Mouse (Mus musculus): Measurements from ENCODE around the gene Otulinl.

The Otulinl gene

DNA sequence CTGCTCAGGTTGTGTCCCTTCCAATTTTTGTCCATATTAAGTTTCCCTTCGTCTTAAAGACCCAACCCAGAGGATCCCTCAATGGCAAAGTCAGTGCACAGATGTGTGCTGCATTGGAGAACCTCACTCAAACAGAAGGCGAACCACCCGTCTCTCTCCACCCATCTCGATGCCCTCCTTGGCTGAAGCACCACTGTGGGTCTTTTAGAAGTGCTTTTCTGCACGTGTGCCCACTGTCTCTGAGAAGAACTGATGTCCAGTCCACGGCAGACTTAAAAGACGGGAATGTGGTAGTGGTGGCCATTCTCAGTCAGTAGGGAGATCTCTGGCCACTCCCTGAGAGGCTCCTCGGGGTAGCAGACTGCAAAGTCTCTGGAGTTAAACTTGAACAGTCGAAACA is 24.8 kb downstream of the Otulinl start:
- no peak for DNase-seq (ENCODE audit: low read depth, low spot score)

DNA sequence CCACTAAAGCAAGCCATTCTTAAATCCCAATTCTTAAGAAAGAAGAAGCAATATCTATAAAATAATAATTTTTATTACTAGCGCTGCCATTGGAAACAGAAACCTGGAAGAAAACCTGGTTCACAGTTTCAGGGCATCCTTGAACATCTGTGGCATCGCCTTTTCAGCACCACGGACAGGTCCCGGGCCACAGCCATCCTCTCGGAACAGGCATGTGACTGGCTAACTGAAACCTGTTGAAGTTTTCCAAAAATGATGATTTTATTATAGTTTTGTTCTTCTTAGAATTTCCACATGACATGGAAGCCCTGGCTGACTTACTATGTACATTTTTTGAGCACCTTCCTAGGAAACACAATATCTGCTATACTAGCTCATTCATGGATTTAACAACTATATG is 26.4 kb downstream of the Otulinl start:
- peak; percentile 43 for DNase-seq (ENCODE audit: low read depth, low spot score)

DNA sequence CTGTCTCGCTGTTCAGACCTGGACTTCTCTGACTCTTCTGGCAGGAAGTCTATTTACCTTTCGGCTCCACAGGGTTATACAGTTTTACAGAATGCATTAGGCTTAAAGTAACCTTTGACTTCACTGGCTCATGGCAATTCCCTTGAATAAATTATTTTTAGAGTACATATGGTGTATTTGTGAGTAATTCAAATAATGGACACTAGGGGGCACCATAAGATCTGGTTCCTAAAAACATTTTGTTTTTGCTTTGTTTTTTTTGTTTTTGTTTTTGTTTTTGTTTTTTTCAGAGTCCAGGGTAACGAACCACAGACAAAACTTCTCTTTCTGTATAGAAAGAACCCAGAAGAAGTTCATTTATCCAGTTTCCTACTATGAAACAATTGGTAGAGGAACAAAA is 33.7 kb downstream of the Otulinl start:
- DNase-seq (ENCODE audit: low read depth, low spot score), result peak; percentile 42

DNA sequence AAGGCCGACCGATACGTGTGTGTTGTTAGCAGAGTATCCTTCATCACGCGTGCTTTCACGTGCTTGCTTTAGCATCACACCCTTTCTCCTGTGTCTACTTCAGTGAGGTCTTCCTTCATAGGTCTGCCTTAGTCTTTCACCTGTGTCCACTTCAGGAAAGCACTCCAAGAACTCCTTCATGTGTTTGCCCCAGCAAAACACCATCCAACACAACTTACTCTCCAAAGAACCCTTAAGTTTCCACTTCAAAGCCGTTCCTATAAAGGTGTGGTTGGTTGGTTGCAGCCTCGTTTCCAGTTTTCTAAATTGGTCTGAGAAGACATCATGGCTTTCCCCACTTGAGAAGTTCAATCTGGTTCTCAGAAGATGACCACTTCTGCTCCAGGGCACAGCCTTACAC is 34.7 kb downstream of the Otulinl start:
- DNase-seq (ENCODE audit: low read depth, low spot score), result no peak

DNA sequence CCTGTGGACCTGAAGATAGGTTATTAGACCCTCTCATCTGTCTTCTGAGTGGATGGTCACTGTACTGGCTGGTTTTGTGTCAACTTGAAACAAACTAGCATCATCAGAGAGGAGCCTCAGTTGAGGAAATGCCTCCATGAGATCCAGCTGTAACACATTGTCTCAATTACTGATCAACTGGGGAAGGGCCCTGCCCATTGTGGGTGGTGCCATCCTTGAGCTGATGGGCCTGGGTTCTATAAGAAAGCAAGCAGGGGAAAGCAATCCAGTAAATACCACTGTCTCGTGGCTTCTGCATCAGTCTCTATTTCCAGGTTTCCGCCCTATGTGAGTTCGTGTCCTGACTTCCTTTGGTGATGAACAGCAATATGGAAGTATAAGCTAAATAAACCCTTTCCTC is 36.1 kb downstream of the Otulinl start:
- no peak for DNase-seq (ENCODE audit: low read depth, low spot score)

DNA sequence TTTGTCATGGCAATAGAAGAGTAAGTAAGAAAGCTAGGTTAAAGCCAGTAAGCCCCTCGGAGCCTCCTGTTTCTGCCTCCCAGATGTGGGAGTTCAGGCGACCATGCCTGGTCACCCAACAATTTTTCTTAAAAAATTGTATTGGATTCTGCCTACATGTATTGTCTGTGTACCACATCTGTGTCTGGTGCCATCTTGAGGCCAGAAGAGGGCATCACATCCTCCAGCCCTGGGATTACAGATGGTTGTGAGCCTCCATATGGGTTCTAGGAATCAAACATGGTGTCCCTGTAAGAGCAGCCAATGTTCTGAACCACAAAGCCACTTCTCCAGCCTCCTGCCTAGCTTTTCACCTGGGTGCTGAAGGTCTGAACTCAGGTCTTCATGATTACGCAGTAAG is 38.5 kb downstream of the Otulinl start:
- DNase-seq (ENCODE audit: low read depth, low spot score), result peak; percentile 59

DNA sequence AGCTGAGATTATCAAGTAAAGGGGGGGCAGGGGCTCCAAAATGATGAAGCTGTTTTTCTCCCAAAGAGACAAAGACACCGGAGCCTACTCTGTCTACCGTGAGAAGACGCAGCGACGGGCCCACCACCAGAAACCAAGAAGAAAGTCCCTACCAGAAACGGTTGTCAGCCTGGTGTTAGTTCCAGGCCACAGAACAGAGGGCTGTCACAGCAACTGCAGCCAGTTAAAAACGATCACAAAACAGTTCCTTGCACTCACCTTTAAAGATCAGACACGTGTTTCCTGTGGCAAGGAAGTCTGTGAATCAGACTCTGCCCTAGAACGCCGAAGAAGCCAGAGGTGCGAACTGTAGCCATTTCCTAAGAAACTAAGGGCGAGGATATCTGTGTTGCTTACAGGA is 40.2 kb downstream of the Otulinl start:
- no peak for DNase-seq (ENCODE audit: low read depth, low spot score)

DNA sequence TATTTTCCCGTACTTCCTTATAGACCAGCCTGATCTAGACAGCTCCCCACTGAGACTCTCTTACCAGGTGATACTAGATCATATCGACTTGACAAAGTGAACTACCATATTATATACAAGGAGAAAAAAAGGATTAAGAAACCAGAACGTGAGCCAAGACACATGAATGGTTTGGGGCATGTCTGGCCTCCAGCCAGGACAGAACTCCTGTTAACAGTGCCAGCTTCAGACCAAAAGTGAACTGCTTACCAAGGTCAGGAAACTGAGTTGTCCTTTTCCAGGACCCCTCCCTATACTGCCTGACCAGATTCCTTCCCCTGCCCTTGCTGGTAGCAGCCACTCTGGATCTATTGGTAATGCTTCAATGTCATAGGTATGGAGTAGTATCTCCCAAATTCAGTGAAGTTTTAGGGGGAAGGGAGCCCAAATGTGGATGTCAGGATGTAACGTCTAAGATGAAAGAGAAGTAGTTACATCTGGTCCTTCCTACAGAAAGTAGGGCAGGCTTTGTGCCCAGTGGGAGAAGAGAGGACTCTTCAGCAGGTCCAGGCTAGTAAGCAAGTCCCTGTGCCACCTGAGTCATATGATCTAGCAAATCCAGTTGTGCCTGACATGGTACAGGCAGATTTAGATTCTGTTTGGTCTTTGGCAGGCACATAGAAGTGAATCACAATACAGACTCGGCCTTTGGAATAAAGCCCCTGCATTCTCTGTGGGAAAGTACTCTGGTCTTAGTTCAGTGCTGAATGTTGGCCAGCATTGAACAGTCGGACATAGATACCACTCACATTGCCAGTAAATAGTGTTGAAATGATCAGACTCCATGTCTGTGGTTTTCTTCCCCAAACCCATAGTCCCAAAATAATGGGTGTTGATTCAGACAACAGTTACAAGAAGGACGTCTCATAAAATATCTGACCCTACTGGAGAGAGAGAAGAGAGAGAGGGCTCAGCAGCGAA is 47.2 kb downstream of the Otulinl start:
- DNase-seq (ENCODE audit: low read depth, low spot score), result no peak

DNA sequence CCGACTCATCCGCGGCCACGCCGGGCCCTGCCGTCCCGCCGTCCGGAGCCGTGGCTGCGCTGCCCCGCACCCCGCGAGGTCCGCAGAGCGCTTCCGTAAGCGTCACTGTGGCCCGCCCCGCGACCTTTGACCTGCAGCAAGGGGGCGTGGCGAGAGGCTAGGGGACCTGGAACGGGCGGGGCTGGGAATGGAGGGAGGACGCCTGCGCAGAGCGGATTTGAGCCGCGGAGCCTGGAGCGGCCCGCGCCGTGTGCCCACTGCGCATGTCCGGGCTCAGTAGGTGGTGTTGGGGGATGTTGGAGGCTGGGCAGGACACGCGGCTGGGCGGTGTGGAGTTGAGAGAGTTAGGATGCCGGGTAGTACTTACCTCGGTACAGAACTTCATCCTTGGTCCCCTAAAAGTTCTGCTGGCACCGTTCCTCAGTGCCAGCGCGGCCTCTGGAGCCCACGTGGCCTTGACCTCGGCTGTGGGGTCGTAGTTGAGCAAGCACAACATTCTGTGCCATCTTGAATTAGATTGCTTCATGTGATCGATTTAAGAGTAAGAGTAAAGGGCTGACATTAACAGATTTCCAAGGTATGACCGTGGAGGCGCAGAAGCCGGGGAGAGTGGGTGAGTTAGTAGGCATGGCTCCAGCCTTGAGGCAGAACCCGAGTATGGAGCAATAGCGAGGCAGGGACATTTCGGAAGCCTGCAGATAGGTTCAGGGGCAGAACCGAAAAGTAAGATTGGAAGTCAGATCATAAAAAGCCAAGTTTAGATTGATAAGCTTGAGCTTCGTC is 50.6 kb downstream of the Otulinl start, which contains the start of gene Otulin:
Otulin (minus strand) TSS at position 93 of the 783 bp plus-strand sequence.
- DNase-seq (ENCODE audit: low read depth, low spot score), result peak; percentile 95

DNA sequence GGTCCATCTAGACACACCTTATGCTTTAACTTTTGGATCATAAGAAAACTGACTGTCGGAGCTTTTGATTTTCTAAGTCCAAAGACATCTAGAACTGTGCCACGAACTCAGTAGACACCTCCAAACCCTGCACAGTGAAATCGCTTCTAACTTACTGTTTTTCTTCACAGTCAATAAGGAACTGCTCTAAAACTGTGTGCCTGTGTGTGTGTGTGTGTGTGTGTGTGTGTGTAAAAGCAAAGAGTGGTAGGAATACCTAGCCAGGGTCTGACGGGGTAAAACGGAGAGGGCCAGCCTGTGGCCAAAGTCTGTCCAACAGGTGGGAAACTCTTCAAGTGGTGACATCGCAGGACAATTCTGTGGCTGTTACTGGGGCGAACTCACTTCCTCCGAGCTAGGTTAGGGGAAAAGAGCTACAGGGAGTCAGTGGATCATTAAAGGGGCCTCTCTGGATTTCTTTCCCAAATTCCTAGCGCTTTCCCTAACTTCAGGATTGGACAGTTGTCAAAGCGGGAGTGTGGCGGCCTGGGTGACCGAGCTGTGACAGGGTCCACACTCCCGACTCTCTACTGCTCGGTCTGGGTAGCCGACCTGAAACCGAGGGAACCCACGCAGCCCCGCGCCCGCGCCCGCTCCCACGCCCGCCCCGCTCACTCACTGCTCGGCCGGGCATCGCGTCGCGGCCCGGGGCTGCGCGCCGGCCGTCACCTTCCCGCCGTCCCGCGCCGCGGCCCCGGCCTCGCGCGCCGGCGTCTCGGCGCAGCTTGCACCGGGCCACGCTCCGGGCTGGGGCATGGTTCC is 51.4 kb downstream of the Otulinl start:
- DNase-seq (ENCODE audit: low read depth, low spot score), result peak; percentile 40

DNA sequence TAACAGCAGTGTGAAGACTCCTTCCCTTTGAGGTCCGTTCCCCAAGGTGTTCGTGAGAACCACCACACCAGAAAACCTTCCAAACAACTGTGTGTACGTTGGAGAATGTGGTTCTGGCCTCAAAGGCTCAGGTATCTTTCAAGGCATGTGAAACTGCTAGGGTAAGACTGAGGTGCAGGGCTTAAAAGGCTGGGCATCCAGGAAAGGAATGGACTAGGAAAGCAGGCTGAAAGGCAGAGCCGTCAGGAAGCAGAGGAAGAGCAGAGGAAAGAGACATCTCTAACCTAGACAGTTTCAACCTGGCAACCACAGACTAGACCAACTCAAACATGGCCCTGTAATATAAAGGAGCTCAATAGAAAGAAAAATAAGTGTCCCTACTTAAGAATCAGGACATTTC is 52.3 kb downstream of the Otulinl start:
- no peak for DNase-seq (ENCODE audit: low read depth, low spot score)

DNA sequence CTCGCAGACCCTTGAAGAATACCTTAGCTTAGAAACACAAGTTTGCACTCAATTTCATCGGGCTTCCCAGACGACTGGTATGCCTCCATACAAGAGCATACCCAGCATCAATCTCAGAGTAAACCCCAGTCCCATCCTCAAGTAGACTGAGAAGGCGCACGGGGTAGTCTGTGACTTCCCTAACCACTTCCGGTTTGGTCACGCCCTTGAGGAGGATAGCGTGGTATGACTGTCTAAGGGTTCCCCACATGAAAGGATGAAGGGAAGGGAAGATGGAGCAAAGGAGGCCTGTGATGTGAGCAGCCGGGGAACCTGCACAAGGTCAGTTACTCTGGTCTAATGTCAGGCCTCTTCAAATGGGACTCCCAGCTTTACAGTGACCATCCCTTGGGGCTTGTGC is 53.6 kb downstream of the Otulinl start:
- no peak for DNase-seq (ENCODE audit: low read depth, low spot score)

DNA sequence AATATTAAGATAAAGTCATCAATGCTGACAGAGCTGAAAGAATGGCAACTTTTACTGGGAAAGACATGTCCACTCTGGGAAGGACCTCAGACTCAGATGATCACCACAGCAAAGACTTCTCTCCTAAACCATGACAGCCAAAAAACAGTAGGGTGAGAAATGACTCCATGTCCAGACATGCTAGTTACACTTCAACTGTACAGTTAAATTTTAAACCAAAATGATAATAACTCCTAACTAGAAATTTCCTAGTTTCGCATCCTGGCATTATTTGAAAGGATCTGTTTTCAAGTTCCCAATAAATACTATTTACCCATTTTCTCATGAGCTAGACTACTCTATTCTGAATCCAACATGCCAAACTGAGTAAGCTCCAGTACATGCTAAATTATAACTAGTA is 55.1 kb downstream of the Otulinl start:
- no peak for DNase-seq (ENCODE audit: low read depth, low spot score)

DNA sequence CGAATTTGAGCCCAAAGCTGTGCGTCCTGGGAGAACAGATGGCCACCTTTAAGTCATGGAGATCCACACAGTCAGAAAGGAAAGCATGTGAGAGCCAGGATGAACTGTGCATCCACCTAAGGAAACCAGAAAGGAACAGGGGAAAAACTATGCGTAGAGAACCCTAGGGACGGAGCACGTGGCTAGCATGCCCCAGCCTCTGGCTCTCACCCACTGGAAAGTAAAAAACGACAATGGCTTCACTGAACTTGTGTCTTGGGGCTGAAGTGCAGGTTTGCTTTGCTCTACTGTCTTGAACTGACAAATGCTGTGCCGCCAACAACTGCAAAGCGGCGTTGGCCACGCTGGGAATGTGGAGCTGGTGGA is 55.5 kb downstream of the Otulinl start:
- DNase-seq (ENCODE audit: low read depth, low spot score), result no peak

DNA sequence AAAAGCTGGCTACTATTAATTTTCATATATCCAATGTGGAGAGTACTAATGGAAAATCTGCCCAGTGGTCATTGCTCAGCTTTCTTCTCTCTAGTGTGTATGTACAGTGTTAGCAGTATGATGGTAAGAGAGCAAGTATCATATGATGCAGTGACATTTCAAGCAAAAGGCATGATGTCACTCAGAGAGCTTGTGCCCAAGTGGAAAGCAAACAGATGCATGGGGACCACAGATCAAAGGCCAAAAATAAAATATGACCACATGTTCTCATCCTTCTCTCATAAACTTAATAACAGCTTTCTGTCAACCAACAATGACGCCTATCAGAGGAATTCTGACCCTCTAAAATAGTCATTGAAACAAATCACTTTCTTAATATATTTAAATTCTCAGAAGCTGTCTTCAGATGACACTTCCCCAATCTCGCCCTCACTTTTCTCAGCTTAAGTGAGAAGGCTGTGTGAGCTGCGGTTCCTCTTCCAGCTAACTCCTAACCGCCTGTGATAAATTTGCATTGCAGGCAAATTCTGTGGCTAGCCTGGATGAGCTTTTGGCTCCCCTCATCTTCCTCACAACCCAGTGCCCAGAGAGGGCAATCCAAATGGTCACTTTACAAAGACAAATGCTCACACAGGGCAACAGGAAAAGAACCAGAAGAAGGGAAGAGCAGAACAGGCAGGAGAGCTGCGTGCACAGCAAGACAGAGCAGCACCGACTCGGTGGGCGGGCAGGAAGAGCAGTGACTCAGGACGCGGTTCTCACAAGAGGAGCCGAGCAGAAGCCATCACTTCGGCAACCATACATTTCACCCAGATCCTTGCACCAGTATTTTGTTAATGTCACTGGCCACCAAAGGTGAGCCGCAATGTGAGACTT is 56.1 kb downstream of the Otulinl start:
- DNase-seq (ENCODE audit: low read depth, low spot score), result no peak

DNA sequence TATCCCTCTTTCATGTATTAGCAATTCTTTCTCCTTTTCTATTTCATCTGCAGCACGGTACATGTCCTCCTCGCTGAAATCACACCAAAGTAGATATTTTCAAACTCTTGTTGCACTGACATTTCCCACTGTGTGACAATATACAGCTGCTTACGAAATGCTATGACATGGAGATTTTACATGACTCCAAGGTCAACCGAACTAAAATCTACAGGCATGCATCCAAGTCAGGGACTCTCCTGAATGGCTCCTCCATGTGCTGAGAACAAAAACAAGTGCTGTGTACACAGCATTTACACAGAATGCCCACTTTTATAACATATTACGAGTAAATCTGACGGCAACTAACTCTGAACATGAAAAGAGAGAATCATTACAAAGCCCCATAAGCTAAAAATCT is 58.1 kb downstream of the Otulinl start:
- DNase-seq (ENCODE audit: low read depth, low spot score), result no peak

DNA sequence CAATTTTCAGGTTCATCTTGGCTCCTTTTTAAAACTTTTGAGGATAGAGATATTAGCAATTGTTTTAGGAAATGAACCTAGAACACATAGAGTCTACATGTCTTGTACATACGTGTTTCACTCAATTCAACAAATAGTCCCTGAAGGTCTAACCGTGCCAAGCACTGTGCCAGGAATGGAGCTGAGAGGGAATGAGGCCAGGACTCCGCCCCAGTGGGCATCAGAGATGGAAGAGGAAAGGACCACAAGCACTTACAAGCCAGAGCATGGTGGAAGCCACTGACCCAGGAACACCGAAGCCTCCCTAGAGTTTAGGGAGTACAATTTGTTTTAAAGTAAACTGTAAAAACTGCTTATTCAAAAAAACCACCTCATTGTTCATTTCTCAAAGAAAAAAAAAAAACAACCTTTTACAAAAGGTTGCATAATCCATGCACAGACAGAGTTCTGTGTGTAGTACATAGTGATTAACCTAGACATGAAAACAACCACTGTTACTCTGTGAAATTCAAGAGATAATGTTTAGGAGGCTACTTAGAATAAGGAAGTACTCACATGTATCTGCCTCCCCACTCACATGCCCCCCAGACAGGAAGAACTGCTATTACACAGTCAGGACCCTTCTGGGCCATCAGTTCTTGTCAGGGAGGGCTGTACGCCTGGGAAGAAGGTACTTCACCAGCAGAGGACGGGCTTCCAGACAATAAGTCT is 60.7 kb downstream of the Otulinl start:
- DNase-seq (ENCODE audit: low read depth, low spot score), result no peak

DNA sequence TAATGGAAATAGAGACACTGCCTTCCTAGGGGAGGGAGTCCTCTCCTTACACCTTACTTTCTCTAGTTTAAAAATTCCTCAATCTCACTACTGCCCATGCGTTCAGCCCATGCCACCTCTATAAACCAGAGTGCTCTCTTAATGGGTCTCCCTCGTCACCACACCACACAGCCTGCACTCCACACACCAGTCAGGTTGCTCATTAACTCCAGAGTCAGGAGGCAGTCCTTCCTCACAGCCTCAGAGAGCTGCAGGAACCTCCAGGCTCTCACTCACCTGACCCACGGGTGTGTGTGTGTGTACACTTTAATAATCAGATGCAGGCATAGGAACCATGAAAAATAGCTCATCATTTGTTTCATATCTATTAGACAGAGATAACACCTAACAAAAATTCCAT is 61.7 kb downstream of the Otulinl start:
- no peak for DNase-seq (ENCODE audit: low read depth, low spot score)

DNA sequence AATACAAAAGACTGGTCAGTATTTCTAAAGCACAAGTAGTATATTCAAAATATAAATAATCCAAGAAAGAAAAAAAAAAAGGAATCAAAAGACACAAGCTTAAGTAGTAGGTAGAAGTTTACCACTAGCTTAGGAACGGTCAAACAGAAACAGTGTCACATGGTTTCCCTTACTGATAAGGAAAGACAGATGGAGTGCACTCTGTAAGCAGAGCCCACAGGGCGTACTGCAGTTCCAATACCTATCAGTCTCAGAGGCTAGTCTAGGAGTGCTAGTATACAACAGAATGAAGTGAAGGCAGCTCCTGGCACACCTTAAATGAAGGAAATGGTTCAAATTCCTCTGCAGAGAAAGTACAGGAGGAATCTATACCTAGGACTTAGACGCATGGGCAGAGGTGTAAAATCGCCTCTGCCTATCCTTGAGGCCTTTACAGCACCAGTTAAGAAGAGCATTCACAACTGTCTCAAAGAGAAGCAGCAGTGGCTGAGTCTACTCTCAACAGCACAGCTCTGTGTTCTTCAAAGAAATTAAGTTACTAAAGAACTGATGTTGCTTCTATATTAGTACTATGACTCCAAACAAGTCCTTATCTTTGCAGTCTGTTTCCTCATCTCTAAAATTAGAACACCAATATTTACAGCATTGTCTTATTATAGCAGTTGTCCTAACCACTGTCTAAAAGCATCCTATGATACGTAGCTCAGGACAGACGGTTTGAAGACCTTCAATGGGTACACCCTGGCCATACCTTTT is 62.4 kb downstream of the Otulinl start:
- peak; percentile 45 for DNase-seq (ENCODE audit: low read depth, low spot score)

DNA sequence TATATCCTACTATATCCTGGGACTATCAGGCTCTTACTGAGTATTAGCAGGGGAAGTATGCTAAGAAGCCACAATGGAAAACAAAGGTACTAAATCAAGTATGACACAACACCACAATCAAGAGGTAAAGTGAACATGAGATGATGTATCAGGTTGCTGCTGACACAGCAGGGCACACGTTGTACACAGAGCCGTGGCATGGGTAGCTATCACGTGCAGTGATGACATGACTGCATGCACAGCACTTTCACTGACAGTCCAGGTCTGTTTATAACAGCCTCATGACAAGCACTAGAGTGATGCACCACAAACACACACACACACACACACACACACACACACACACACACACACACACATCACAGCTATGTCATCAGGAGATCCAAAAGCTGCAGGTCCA is 64.2 kb downstream of the Otulinl start:
- no peak for DNase-seq (ENCODE audit: low read depth, low spot score)
